Mouse (Mus musculus): Measurements from ENCODE around the gene BC049352.

DNA sequence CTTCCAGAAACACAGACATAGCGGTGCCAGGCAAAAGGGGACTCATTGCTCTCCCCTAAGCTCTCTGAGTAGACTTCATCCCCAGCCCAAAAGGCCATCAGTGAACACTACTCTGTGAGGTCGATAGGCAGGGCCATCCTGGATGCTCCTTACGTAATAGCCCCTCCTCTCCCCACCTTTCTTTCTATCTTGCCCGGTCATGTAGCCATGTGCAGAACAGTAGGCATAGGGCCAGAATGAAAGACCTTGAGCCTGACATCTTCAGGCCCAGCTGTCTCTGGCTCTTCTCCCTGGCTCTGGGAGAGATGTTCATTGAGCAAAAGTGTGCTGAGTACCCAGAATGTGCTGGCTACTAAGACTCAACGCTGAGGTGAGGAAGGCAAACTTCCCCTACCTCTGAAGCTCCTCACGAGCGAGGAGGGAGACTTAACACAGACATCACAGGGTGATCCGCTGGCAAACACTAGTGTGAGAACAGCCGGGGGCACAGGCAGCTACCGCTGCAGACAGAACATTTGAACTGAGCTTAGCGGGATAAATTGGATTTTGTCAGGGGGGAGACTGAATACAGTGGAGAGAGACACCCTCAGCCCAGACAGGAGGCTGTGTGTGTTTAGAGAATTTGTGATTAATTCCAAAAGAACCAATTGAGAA is 33.8 kb downstream of the BC049352 start:
- TF ChIP-seq CTCF (IDR thresholded peaks at IDR 0.05; ENCODE audit: low read depth) (no peak), EP300 (IDR thresholded peaks at IDR 0.05; ENCODE audit: low read depth) (no peak)
